Mouse (Mus musculus): ENCODE data around the gene Slc15a3. TPM values are rescaled to one million over a fixed set of nuclear protein-coding genes. Genes with fewer than 3 reads are reported as not detected.

Gene Slc15a3
- polyA plus RNA-seq, 1 experiment from 2014 or later: 0.39 TPM

DNA sequence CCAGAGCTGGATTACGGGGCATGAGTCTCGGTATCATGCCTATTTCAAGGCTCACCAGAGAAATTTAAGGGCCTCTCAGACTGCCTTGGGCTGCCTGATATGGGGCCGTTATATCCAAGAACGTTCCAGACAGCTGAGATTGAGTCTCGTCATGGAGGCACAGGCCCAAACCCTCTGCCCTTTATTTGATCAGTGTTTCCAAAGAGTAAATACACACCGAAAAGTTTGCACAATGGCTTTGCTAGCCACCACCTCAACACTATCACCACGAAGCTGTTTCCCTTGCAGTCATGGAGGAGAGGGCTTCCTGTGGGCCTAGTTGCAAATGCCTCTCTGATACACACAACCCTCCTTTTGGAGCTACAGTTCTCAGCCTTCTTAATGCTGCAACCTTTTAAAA is 15.5 kb upstream of the Slc15a3 start:
- Histone ChIP-seq H3K9me3 (no peaks in the 10 kb centered on the region), H3K27ac (replicated peaks) (no peak overlapping the region), H3K4me1 (no peaks in the 10 kb centered on the region), H3K36me3 (no peaks in the 10 kb centered on the region), H3K4me3 (no peak overlapping the region), H3K27me3 (replicated peaks) (no peaks in the 10 kb centered on the region), H3K4me2 (no peak overlapping the region), H3K9ac (no peak overlapping the region)
- WGBS: 79% methylated on average over 7 of the region's 7 CpGs
- no peak for ATAC-seq (ENCODE audit: extremely low read depth, insufficient number of reproducible peaks, low FRiP score, low TSS enrichment)

- WGBS: 79% methylated on average over 5 of the region's 5 CpGs
- H3K36me3 ChIP-seq: no peaks in the 10 kb centered on the region
- H3K4me1 ChIP-seq: peaks cover 5% of the 10 kb centered on the region; the same call in 1 of the 2 replicates
- H3K9ac ChIP-seq: no peak overlapping the region
- no peak for ATAC-seq (ENCODE audit: extremely low read depth, insufficient number of reproducible peaks, low FRiP score, low TSS enrichment)
- no peaks in the 10 kb centered on the region for H3K27me3 ChIP-seq (replicated peaks)
- no peak overlapping the region for H3K27ac ChIP-seq (replicated peaks)
- no peak overlapping the region for H3K4me2 ChIP-seq
- H3K4me3 ChIP-seq: no peak overlapping the region
- no peaks in the 10 kb centered on the region for H3K9me3 ChIP-seq
These were observed 11.2 kb upstream of the Slc15a3 start for GRCm38 (mm10) chr19:10828321-10828720.

DNA sequence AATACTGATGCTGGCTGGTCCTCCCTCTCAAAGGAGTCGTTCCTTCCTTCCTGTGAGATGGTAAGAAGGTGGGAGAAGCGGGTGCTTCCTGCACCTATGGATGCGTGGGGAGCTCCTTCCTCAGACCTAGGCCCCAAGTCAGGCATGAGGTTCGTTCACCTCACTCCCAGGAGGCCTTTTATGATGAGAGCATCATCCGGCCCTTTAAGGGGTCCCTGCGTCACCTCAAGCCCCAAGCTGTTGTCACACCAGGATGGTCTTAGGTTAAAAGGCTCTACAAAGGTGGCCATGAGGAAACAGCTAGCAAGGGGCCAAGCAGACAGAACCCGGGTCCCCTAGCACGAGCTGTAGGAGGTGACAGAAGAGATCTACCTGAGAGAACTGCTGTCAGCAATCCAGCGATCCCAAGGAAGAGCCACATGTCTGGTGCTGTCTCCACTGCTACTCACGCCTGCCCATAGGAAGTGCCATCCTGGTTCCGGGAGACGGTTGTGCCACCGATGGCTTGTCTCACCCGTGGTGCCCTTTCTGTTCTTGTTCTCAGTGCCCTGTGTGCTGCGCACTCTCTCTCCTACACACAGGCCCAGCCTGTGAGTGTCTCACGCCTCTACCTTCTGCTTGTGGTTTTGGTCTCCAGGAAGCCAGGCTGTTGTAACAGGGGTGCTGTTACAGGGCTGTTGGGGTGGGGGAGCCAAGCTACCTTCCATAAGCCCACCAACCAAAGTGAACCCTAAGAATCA is 9.9 kb upstream of the Slc15a3 start, which contains the start of gene Cd6:
Gene Cd6, minus strand, starts transcription at position 623 of the 740 bp plus-strand sequence.
- 81% methylated on average over 16 of the region's 16 CpGs for WGBS
- Histone ChIP-seq H3K27me3 (replicated peaks) (no peaks in the 10 kb centered on the region), H3K9ac (no peak within 1 kb of the TSS), H3K9me3 (no peaks in the 10 kb centered on the region), H3K4me3 (no peak within 1 kb of the TSS), H3K4me2 (no peak within 1 kb of the TSS), H3K36me3 (no peaks in the 10 kb centered on the region), H3K4me1 (peaks cover 5% of the 10 kb centered on the region; the same call in 1 of the 2 replicates), H3K27ac (replicated peaks) (no peak within 1 kb of the TSS)
- no peak for ATAC-seq (ENCODE audit: extremely low read depth, insufficient number of reproducible peaks, low FRiP score, low TSS enrichment)

DNA sequence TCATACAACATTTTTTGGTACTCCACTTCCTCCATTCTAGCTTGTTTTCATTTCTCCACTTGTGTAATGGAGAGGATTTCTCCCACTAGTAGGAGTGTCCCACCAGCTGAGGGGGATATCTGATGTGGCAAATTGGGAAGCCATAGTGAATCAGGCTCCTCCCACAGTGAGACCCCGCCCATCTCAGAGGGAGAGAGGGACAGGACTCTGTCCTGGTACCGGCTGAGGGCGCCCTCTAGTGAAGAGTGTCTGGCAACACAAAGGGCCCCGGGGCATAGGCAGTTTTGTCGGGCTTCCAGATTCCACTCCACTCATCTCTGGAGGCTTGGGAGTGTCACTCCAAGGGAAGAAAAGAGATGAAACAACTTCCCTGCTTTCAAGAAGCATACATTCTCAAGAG is 8.1 kb upstream of the Slc15a3 start:
- no peaks in the 10 kb centered on the region for H3K9me3 ChIP-seq
- 8% methylated on average over 5 of the region's 5 CpGs for WGBS
- H3K4me1 ChIP-seq: peaks cover 8% of the 10 kb centered on the region
- H3K9ac ChIP-seq: no peak overlapping the region
- H3K4me3 ChIP-seq: no peak overlapping the region
- no peak for ATAC-seq (ENCODE audit: extremely low read depth, insufficient number of reproducible peaks, low FRiP score, low TSS enrichment)
- H3K27me3 ChIP-seq (replicated peaks): no peaks in the 10 kb centered on the region
- H3K27ac ChIP-seq (replicated peaks): no peak overlapping the region
- no peaks in the 10 kb centered on the region for H3K36me3 ChIP-seq
- H3K4me2 ChIP-seq: no peak overlapping the region

DNA sequence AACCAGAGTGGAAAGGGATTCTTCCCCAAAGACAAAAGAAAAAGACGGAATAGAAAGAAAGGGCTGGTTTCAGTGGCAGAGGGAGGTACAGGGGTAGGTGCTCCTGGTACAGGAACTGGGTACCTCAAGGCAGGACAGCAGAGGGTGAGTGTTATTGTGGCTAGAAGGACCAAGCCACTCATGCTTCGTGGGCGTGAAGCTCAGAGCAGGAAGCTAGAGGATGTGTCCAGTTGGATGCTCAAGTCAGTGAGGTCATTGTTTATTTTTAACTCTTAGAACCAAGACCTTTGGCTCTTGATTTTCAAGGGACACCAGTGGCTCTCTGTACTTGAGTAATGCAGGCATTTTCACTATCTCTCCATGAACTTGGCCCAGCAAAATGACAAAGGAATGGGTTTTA is 7.5 kb upstream of the Slc15a3 start:
- ATAC-seq (ENCODE audit: extremely low read depth, insufficient number of reproducible peaks, low FRiP score, low TSS enrichment): no peak
- H3K9ac ChIP-seq: no peak overlapping the region
- H3K9me3 ChIP-seq: no peaks in the 10 kb centered on the region
- no peaks in the 10 kb centered on the region for H3K27me3 ChIP-seq (replicated peaks)
- H3K4me1 ChIP-seq: peaks cover 8% of the 10 kb centered on the region
- no peak overlapping the region for H3K4me2 ChIP-seq
- no peaks in the 10 kb centered on the region for H3K36me3 ChIP-seq
- H3K4me3 ChIP-seq: no peak overlapping the region
- WGBS: 48% methylated on average over 3 of the region's 3 CpGs
- H3K27ac ChIP-seq (replicated peaks): no peak overlapping the region

- no peak overlapping the region for H3K9ac ChIP-seq
- WGBS: 73% methylated on average over 3 of the region's 3 CpGs
These were observed 5.9 kb upstream of the Slc15a3 start for GRCm38 (mm10) chr19:10833611-10834010.

GRCm38 (mm10) chr19:10835671-10836070 is 3.9 kb upstream of the Slc15a3 start:
- H3K36me3 ChIP-seq: no peaks in the 10 kb centered on the region
- WGBS: 31% methylated on average over 3 of the region's 3 CpGs
- H3K27me3 ChIP-seq (replicated peaks): no peaks in the 10 kb centered on the region
- ATAC-seq (ENCODE audit: extremely low read depth, insufficient number of reproducible peaks, low FRiP score, low TSS enrichment): no peak
- no peak overlapping the region for H3K4me3 ChIP-seq
- H3K4me1 ChIP-seq: peaks cover 8% of the 10 kb centered on the region
- H3K9ac ChIP-seq: no peak overlapping the region
- H3K27ac ChIP-seq (replicated peaks): no peak overlapping the region
- no peaks in the 10 kb centered on the region for H3K9me3 ChIP-seq
- H3K4me2 ChIP-seq: no peak overlapping the region

More at GRCm38 (mm10) chr19:10833611-10834010, 5.9 kb upstream of the Slc15a3 start:
- no peaks in the 10 kb centered on the region for H3K9me3 ChIP-seq
- no peaks in the 10 kb centered on the region for H3K27me3 ChIP-seq (replicated peaks)
- no peak overlapping the region for H3K27ac ChIP-seq (replicated peaks)
- H3K4me3 ChIP-seq: no peak overlapping the region
- no peak overlapping the region for H3K4me2 ChIP-seq
- peaks cover 8% of the 10 kb centered on the region for H3K4me1 ChIP-seq
- no peaks in the 10 kb centered on the region for H3K36me3 ChIP-seq
- ATAC-seq (ENCODE audit: extremely low read depth, insufficient number of reproducible peaks, low FRiP score, low TSS enrichment): no peak

- peak overlapping the region; percentile 40; the same call in 1 of the 2 replicates for H3K4me2 ChIP-seq
- H3K27me3 ChIP-seq (replicated peaks): peaks cover 11% of the 10 kb centered on the region; the same call in 1 of the 2 replicates
- WGBS: 45% methylated on average over 16 of the region's 16 CpGs
- ATAC-seq (ENCODE audit: extremely low read depth, insufficient number of reproducible peaks, low FRiP score, low TSS enrichment): no peak
- no peak overlapping the region for H3K4me3 ChIP-seq
- H3K36me3 ChIP-seq: no peaks in the 10 kb centered on the region
- no peak overlapping the region for H3K27ac ChIP-seq (replicated peaks)
- peaks cover 15% of the 10 kb centered on the region for H3K4me1 ChIP-seq
- 0 out of 2 replicates have a peak overlapping the region, but pooled peaks have one; percentile 28 for H3K9ac ChIP-seq
- H3K9me3 ChIP-seq: no peaks in the 10 kb centered on the region
These were observed 2.4 kb downstream of the Slc15a3 start for GRCm38 (mm10) chr19:10841721-10842626.

GRCm38 (mm10) chr19:10842914-10843313 is 3.4 kb downstream of the Slc15a3 start:
- Histone ChIP-seq H3K27me3 (replicated peaks) (peaks cover 11% of the 10 kb centered on the region; the same call in 1 of the 2 replicates), H3K9ac (no peak overlapping the region), H3K4me1 (peaks cover 16% of the 10 kb centered on the region), H3K27ac (replicated peaks) (no peak overlapping the region), H3K4me2 (peak overlapping the region; percentile 40), H3K36me3 (no peaks in the 10 kb centered on the region), H3K4me3 (peak overlapping the region; percentile 22; the same call in 1 of the 2 replicates), H3K9me3 (no peaks in the 10 kb centered on the region)
- ATAC-seq (ENCODE audit: extremely low read depth, insufficient number of reproducible peaks, low FRiP score, low TSS enrichment): no peak
- 38% methylated on average over 24 of the region's 24 CpGs for WGBS

DNA sequence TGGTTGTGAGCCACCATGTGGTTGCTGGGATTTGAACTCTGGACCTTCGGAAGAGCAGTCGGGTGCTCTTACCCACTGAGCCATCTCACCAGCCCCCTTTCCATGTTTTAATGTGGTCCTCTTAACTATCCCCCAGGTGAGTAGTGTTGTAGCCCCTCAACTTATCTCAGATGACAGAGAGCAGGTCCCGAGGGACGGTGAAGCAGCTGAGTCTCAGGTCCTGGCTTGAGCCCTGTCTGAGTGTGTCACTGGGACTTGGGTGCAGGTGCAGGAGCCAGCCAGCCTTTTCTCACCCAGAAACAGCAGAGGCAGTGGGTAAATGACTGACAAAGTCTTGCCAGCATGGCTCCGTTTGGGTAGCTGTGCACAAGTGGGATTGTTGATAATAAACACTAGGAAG is 4.7 kb downstream of the Slc15a3 start:
- Histone ChIP-seq H3K4me3 (no peak overlapping the region), H3K4me1 (peaks cover 16% of the 10 kb centered on the region), H3K36me3 (no peaks in the 10 kb centered on the region), H3K9me3 (no peaks in the 10 kb centered on the region), H3K27me3 (replicated peaks) (peaks cover 11% of the 10 kb centered on the region; the same call in 1 of the 2 replicates), H3K4me2 (no peak overlapping the region), H3K27ac (replicated peaks) (no peak overlapping the region), H3K9ac (no peak overlapping the region)
- ATAC-seq (ENCODE audit: extremely low read depth, insufficient number of reproducible peaks, low FRiP score, low TSS enrichment): no peak
- 76% methylated on average over 5 of the region's 5 CpGs for WGBS

DNA sequence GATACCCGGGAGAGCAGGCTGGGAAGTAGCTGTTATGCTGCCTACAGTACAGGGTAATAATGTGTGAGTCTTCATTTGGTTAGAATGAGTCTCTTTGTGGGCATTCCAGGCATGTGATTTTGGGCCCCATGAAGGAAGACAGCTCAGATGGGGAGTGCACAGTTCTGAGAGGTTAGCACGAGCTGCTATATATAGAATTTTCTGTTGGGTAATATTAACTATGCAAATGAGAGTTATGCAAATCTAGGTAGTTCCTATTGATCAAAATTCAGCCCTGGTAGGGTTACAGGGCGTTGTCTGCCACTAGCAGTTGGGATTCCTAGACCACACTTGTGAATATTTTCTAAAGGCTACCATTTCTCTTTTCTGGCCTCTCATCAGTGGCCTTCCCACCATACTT is 5.9 kb downstream of the Slc15a3 start:
- Histone ChIP-seq H3K4me3 (no peak overlapping the region), H3K4me2 (no peak overlapping the region), H3K27me3 (replicated peaks) (peaks cover 11% of the 10 kb centered on the region; the same call in 1 of the 2 replicates), H3K4me1 (peaks cover 16% of the 10 kb centered on the region), H3K36me3 (no peaks in the 10 kb centered on the region), H3K27ac (replicated peaks) (no peak overlapping the region), H3K9me3 (no peaks in the 10 kb centered on the region), H3K9ac (no peak overlapping the region)
- no peak for ATAC-seq (ENCODE audit: extremely low read depth, insufficient number of reproducible peaks, low FRiP score, low TSS enrichment)
- WGBS: 73% methylated on average over 3 of the region's 3 CpGs
